Mouse (Mus musculus) forebrain, embryonic 13.5 days (tissue): ENCODE measurements around the gene Slc7a8. TPM values are rescaled to one million over a fixed set of nuclear protein-coding genes. Genes with fewer than 3 reads are reported as not detected.

Source experiments
- ATAC-seq: fragments of 200-750 bp; cut with Nextera tagmentation; 2 replicates; pipeline ENCODE4 v1.8.0; 2017
- H3K27ac ChIP-seq: fragments of 300-500 bp; sonication (generic); 2 replicates; pipeline ENCODE4 v1.5.1; 2015; ENCODE audit warnings: inconsistent platforms, mild to moderate bottlenecking, moderate library complexity
- H3K27me3 ChIP-seq: fragments of 300-500 bp; sonication (generic); 2 replicates; pipeline ENCODE4 v1.6.1; 2015; ENCODE audit warnings: mild to moderate bottlenecking, inconsistent platforms
- H3K36me3 ChIP-seq: fragments of 300-500 bp; sonication (generic); 2 replicates; pipeline ENCODE4 v1.6.1; 2015; ENCODE audit warnings: mild to moderate bottlenecking, inconsistent platforms; ENCODE audit not compliant: poor library complexity, severe bottlenecking
- H3K4me1 ChIP-seq: fragments of 300-500 bp; sonication (generic); 2 replicates; pipeline ENCODE4 v1.6.1; 2015; ENCODE audit warnings: inconsistent platforms
- H3K4me2 ChIP-seq: fragments of 300-500 bp; sonication (generic); 2 replicates; pipeline ENCODE4 v1.6.1; 2015; ENCODE audit warnings: inconsistent platforms, mild to moderate bottlenecking, moderate library complexity
- H3K4me3 ChIP-seq: fragments of 300-500 bp; sonication (generic); 2 replicates; pipeline ENCODE4 v1.5.1; 2015; ENCODE audit warnings: mild to moderate bottlenecking, inconsistent platforms
- H3K9ac ChIP-seq: fragments of 300-500 bp; sonication (generic); 2 replicates; pipeline ENCODE4 v1.6.1; 2015; ENCODE audit warnings: mild to moderate bottlenecking, inconsistent platforms
- H3K9me3 ChIP-seq: fragments of 300-500 bp; sonication (generic); replicated peaks from 2 replicates; pipeline ENCODE4 v1.6.1; 2016; ENCODE audit warnings: inconsistent platforms
- WGBS: fragments of 180-500 bp; shearing (Covaris S2); methylation state at CpG from one replicate; pipeline ENCODE4 v1.1.7; 2015; 5-methylcytosine and 5-hydroxymethylcytosine counted together
- polyA plus RNA-seq: library from polyadenylated mRNA; unstranded; fragments of >200 nt; fragmentation: Nextera tagmentation; extraction: Ambion mirVana; gene quantifications from 2 replicates; pipeline ENCODE4 v1.2.1, GENCODE M21; 2015

Gene Slc7a8
- 3.2 and 3.5 TPM in 2 replicates for polyA plus RNA-seq

- H3K9ac ChIP-seq: peak within 1 kb of the TSS; percentile 67
- peaks cover 30% of the 10 kb centered on the region for H3K27me3 ChIP-seq
- ATAC-seq: peak; percentile 84
- no peaks in the 10 kb centered on the region for H3K36me3 ChIP-seq
- no peaks in the 10 kb centered on the region for H3K9me3 ChIP-seq
- H3K4me3 ChIP-seq: peak within 1 kb of the TSS; percentile 57
- 1% methylated on average over 37 of the region's 37 CpGs for WGBS
- H3K4me1 ChIP-seq: peaks cover 13% of the 10 kb centered on the region; the same call in 1 of the 2 replicates
- H3K27ac ChIP-seq: peak within 1 kb of the TSS; percentile 54
- H3K4me2 ChIP-seq: peak within 1 kb of the TSS; percentile 92
Observed at GRCm38 (mm10) chr14:54781610-54782365, at the start of gene Slc7a8. Gene Slc7a8, minus strand, starts transcription at chr14:54781946.

GRCm38 (mm10) chr14:54823716-54824115, 42.0 kb upstream of the Slc7a8 start:
- no peak overlapping the region for H3K4me3 ChIP-seq
- no peak for ATAC-seq
- no peaks in the 10 kb centered on the region for H3K36me3 ChIP-seq
- no peak overlapping the region for H3K4me2 ChIP-seq
- no peak overlapping the region for H3K9ac ChIP-seq
- 86% methylated on average over 1 of the region's 1 CpGs for WGBS
- no peaks in the 10 kb centered on the region for H3K9me3 ChIP-seq
- no peaks in the 10 kb centered on the region for H3K27me3 ChIP-seq
- H3K27ac ChIP-seq: no peak overlapping the region
- H3K4me1 ChIP-seq: no peaks in the 10 kb centered on the region

DNA sequence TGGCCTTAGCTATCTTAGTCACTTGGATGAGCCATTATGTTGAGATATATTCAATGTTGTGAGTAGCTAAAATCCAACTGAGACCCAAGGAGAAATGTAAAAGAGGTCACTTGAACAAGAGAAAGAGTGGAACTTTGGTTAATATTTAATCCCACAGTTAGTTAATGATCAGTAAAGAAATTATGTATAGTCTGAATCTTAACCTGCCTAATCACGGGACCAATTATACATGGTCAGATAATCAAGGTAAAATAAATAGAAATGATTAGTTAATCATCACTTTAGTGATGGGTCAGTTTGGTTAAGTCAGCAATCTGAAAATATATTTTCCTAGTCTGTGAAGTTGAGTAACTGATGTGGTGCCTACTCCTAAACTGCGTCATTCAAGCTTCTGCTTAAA, 40.6 kb upstream of the Slc7a8 start:
- Histone ChIP-seq H3K4me3 (no peak overlapping the region), H3K4me2 (no peak overlapping the region), H3K4me1 (no peaks in the 10 kb centered on the region), H3K9me3 (no peaks in the 10 kb centered on the region), H3K27me3 (no peaks in the 10 kb centered on the region), H3K9ac (no peak overlapping the region), H3K27ac (no peak overlapping the region), H3K36me3 (no peaks in the 10 kb centered on the region)
- WGBS: 92% methylated on average over 2 of the region's 2 CpGs
- ATAC-seq: no peak

- Histone ChIP-seq H3K4me2 (no peak overlapping the region), H3K27me3 (no peaks in the 10 kb centered on the region), H3K4me3 (no peak overlapping the region), H3K36me3 (no peaks in the 10 kb centered on the region), H3K9me3 (no peaks in the 10 kb centered on the region), H3K9ac (no peak overlapping the region), H3K27ac (no peak overlapping the region), H3K4me1 (no peaks in the 10 kb centered on the region)
- ATAC-seq: no peak
- 56% methylated on average over 2 of the region's 2 CpGs for WGBS
Observed at GRCm38 (mm10) chr14:54817791-54818190, 36.0 kb upstream of the Slc7a8 start.

DNA sequence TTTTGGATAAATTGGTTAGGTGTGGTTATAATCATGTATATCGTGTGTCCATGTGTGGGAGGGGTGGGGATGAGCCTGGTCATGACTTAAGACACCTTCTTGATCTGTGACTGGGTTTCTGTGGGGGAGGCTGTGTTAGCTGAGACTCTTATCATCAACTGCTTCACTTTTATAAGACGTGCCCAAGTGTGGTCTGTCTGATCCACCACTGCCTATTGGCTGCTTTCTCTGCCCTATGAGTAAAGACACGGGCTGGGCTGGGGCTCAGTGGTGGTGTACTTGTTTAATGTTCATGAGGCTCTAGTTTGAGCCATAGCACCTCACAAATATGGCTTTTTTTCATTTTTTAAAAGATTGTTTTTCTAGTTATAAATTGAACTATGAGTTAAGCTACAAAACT, 34.0 kb upstream of the Slc7a8 start:
- 65% methylated on average over 3 of the region's 3 CpGs for WGBS

DNA sequence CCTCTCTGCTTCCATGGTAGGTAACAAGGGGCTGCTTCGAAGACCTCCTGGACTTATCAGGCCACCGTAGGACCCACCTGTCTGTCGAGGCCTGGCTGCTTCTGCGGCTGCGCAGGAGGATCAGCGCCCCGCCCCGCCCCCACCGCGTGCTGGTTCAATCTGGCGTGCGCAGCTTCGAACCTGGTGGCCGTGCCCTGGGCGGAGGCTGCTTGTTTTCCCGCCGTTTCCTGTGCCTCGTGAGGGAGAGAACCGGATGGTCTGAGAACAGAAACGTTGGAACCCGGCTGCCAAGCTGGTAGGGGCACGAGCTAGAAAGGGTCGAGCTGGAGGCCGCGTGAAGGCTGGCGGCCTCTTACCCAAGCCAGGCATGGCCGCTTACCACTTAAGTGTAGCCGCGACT, 32.2 kb upstream of the Slc7a8 start, which contains the start of gene Rnf212b:
Rnf212b (plus strand) TSS at position 151 of the 400 bp plus-strand sequence.
- no peak within 1 kb of the TSS for H3K4me3 ChIP-seq
- no peaks in the 10 kb centered on the region for H3K4me1 ChIP-seq
- no peak within 1 kb of the TSS for H3K27ac ChIP-seq
- no peaks in the 10 kb centered on the region for H3K27me3 ChIP-seq
- ATAC-seq: no peak
- H3K9me3 ChIP-seq: no peaks in the 10 kb centered on the region
- H3K36me3 ChIP-seq: no peaks in the 10 kb centered on the region
- no peak within 1 kb of the TSS for H3K9ac ChIP-seq
- WGBS: 88% methylated on average over 29 of the region's 29 CpGs
- H3K4me2 ChIP-seq: no peak within 1 kb of the TSS

More for the DNA sequence above, 34.0 kb upstream of the Slc7a8 start:
- H3K9ac ChIP-seq: no peak overlapping the region
- no peak overlapping the region for H3K27ac ChIP-seq
- no peaks in the 10 kb centered on the region for H3K36me3 ChIP-seq
- no peaks in the 10 kb centered on the region for H3K27me3 ChIP-seq
- no peak overlapping the region for H3K4me2 ChIP-seq
- H3K9me3 ChIP-seq: no peaks in the 10 kb centered on the region
- no peak for ATAC-seq
- no peaks in the 10 kb centered on the region for H3K4me1 ChIP-seq
- no peak overlapping the region for H3K4me3 ChIP-seq

DNA sequence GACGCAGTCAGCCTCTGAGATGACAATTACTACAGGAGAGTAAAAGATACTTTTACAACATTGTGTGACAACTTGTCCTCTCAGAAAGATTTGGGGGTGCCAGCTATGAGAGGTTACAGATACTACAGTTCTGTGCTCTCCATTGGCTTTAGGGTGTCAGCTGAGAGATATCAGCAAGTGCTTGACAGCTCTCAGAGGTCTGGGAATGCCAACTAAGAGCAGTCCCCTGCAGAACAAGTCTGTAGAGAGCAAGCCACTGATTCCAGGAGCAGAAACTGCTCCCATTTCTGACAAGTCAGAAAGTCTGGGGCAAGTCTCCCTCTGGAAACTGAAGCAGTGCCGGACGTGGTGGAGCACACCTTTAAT, 27.9 kb upstream of the Slc7a8 start:
- ATAC-seq: no peak
- no peak overlapping the region for H3K4me3 ChIP-seq
- H3K36me3 ChIP-seq: no peaks in the 10 kb centered on the region
- H3K9ac ChIP-seq: no peak overlapping the region
- no peaks in the 10 kb centered on the region for H3K27me3 ChIP-seq
- H3K9me3 ChIP-seq: no peaks in the 10 kb centered on the region
- H3K27ac ChIP-seq: no peak overlapping the region
- WGBS: 89% methylated on average over 3 of the region's 3 CpGs
- H3K4me1 ChIP-seq: no peaks in the 10 kb centered on the region
- no peak overlapping the region for H3K4me2 ChIP-seq

DNA sequence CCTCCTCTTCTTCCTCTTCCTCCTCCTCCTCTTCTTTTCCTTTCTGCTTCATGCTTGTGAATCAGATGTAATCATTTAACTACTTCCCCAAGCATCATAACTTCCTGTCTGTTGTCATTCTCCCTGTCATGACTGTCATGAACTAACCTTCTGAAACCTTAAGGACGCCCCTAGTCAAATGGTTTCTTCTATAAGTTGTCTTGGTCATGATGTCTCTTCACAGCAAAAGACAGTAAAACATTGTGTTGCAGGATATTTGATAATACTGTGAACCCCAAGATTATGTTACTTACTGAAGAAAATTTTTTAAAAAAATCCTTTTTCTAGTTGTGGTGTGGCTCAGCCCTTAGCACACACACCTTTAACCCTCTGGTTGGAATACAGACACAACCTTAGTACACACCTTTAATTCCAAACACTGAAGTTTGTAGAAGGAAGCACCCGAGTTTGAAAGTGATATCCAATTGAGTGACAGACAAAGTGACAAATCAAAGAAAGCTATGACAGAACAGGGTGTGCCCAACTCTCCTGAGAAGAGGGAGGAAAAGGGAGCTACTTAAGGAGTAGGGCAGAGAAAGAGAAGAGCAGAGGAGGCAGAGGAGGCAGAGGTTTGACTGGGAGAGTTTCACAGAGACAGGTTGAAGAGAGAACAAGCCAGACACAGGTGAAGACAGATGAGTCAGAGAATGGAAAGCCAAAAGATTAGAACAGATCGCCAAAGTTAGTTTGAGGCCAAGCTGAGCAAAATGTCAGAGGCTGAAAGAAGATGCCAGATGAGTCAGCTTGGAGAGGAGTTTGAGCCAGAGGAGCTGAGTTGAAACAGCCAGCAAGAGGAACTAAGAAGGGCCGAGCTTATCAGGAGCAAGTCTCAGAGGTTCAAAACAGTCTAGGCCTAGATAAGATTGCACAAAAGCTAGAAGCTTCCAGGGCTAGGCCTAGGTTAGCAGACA, 27.2 kb upstream of the Slc7a8 start:
- WGBS: 85% methylated on average over 4 of the region's 4 CpGs

GRCm38 (mm10) chr14:54806124-54806523, 24.4 kb upstream of the Slc7a8 start:
- H3K9me3 ChIP-seq: no peaks in the 10 kb centered on the region
- no peaks in the 10 kb centered on the region for H3K36me3 ChIP-seq
- no peak overlapping the region for H3K27ac ChIP-seq
- H3K27me3 ChIP-seq: no peaks in the 10 kb centered on the region
- WGBS: 90% methylated on average over 4 of the region's 4 CpGs
- no peak for ATAC-seq
- no peak overlapping the region for H3K4me2 ChIP-seq
- H3K4me3 ChIP-seq: no peak overlapping the region
- no peaks in the 10 kb centered on the region for H3K4me1 ChIP-seq
- no peak overlapping the region for H3K9ac ChIP-seq

More for the DNA sequence above, 27.2 kb upstream of the Slc7a8 start:
- Histone ChIP-seq H3K36me3 (no peaks in the 10 kb centered on the region), H3K9ac (no peak overlapping the region), H3K27ac (no peak overlapping the region), H3K4me2 (no peak overlapping the region), H3K4me3 (no peak overlapping the region), H3K27me3 (no peaks in the 10 kb centered on the region), H3K4me1 (no peaks in the 10 kb centered on the region), H3K9me3 (no peaks in the 10 kb centered on the region)
- ATAC-seq: no peak

- 84% methylated on average over 4 of the region's 4 CpGs for WGBS
- no peaks in the 10 kb centered on the region for H3K27me3 ChIP-seq
Observed at GRCm38 (mm10) chr14:54802428-54802827, 20.7 kb upstream of the Slc7a8 start.

GRCm38 (mm10) chr14:54799686-54800085, 17.9 kb upstream of the Slc7a8 start:
- 49% methylated on average over 10 of the region's 10 CpGs for WGBS

More at GRCm38 (mm10) chr14:54802428-54802827, 20.7 kb upstream of the Slc7a8 start:
- no peaks in the 10 kb centered on the region for H3K4me1 ChIP-seq
- H3K4me3 ChIP-seq: no peak overlapping the region
- H3K27ac ChIP-seq: no peak overlapping the region
- H3K9ac ChIP-seq: no peak overlapping the region
- no peak overlapping the region for H3K4me2 ChIP-seq
- no peaks in the 10 kb centered on the region for H3K36me3 ChIP-seq
- no peaks in the 10 kb centered on the region for H3K9me3 ChIP-seq
- ATAC-seq: no peak

GRCm38 (mm10) chr14:54796760-54797159, 15.0 kb upstream of the Slc7a8 start:
- Histone ChIP-seq H3K27me3 (no peaks in the 10 kb centered on the region), H3K4me1 (no peaks in the 10 kb centered on the region), H3K27ac (no peak overlapping the region), H3K36me3 (no peaks in the 10 kb centered on the region), H3K4me3 (no peak overlapping the region), H3K9me3 (no peaks in the 10 kb centered on the region), H3K9ac (no peak overlapping the region), H3K4me2 (no peak overlapping the region)
- WGBS: 91% methylated on average over 15 of the region's 15 CpGs
- no peak for ATAC-seq

More at GRCm38 (mm10) chr14:54799686-54800085, 17.9 kb upstream of the Slc7a8 start:
- H3K9ac ChIP-seq: no peak overlapping the region
- no peak overlapping the region for H3K4me3 ChIP-seq
- no peak overlapping the region for H3K27ac ChIP-seq
- no peak for ATAC-seq
- no peaks in the 10 kb centered on the region for H3K9me3 ChIP-seq
- H3K36me3 ChIP-seq: no peaks in the 10 kb centered on the region
- H3K4me2 ChIP-seq: no peak overlapping the region
- no peaks in the 10 kb centered on the region for H3K27me3 ChIP-seq
- H3K4me1 ChIP-seq: no peaks in the 10 kb centered on the region
